Mouse (Mus musculus): Measurements from ENCODE around the gene N4bp2. TPM values are rescaled to one million over a fixed set of nuclear protein-coding genes. Genes with fewer than 3 reads are reported as not detected.

The N4bp2 gene
- polyA plus RNA-seq, 2 experiments: 6.5 to 12.2 TPM

DNA sequence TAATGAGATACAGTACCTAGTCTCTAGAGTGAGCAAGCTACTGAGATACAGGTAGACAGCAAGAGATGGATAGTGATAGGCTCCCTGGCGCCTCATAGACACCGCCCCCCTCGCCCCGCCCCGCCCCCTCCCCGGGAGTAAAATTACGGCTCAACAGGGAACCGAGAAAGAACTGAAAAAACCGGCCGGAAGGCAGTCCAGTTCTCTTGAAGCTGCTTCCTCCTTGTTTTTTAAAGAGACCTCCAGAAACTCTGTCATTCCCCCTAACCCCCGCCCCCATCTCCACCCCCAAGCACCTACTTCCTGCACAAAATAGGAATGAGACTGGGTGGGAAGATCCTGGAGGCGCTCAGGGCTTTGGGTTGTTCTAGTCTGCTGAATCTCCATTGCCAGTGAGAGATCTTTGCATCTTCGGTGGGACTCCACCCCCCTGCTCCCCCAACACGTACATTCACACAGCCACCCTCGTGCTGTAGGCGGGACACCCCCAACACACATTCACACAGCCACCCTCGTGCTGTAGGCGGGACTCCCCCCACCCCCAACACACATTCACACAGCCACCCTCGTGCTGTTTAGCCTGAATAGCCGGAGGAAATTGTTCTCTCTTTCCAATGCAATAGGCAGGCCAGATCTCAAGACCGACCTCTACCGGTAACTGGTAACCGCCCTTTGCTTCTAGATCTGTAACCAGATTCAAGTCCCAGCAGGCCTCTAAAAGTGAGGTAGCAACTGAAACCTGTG, 38.8 kb upstream of the N4bp2 start:
- no peaks in the 10 kb centered on the region for H3K36me3 ChIP-seq (replicated peaks; ENCODE audit: control insufficient read depth, insufficient read depth, low read depth)
- no peak for TF ChIP-seq EP300 (IDR thresholded peaks at IDR 0.05; ENCODE audit: low read depth)
- TF ChIP-seq CTCF (IDR thresholded peaks at IDR 0.05; ENCODE audit: low read depth): peak; percentile 63
- WGBS (ENCODE audit: insufficient replicate concordance): 1% methylated on average over 23 of the region's 23 CpGs
- peak overlapping the region; percentile 81 for H3K27ac ChIP-seq
- no peaks in the 10 kb centered on the region for H3K9me3 ChIP-seq (ENCODE audit: control insufficient read depth, low read length)
- peak overlapping the region; percentile 47 to 53 for H3K4me3 ChIP-seq (ENCODE audit: insufficient read depth in 1 of 2, low read depth in 2 of 2, low read length in 2 of 2)
- ATAC-seq (ENCODE audit: insufficient read depth) (peak; percentile 79), DNase-seq (ENCODE audit: low read depth in 3 of 3, low spot score in 3 of 3) (peak; percentile 55 to 70 (median 56))
- H3K4me1 ChIP-seq (replicated peaks; ENCODE audit: control insufficient read depth in 2 of 2, insufficient read depth in 2 of 2, low read length in 1 of 2): peaks cover 7 to 28% of the 10 kb centered on the region in 2 experiments
- H3K4me2 ChIP-seq (ENCODE audit: low read depth): peak overlapping the region; percentile 77
- no peaks in the 10 kb centered on the region for H3K27me3 ChIP-seq (ENCODE audit: control insufficient read depth, insufficient read depth, low read length)
- H3K9ac ChIP-seq (replicated peaks): peak overlapping the region; percentile 69

DNA sequence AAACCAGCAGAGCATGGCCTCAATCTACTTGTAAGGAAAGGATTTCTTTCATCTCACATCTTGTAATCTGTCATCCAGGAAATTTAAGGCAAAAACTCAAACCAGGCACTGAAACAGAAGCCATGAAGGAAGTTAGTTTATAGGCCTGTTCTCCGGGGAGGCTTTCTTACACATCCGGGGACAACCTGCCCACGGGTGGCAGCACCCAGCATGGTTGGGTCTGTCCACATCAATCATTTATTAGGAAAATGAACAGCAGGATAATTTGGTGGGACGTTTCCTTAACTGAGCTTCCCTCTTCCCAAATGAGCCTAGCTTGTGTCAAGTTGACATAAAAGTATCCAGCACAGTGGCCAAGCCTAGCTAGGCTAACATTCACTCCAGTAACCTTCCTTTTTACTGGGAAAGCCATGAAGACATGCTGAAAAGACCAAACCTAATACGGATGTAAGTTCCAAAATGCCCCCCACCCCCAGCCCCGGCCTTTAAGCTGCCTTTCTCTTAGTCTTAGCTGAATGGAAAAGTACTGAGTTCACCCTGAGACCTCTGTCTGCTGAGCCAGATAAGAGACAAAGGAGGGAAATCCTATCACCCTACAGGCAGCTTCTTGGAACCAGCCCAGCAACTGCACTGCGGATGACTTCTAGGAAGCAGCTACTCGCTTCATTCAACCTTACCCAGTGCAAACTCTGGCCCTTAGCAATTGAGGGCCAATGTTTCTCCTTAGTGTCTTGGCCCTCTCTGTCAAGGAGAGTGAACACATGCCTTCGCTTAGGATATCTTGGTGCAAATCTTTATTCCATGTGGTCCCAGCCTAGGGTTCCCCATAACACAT, 31.9 kb upstream of the N4bp2 start:
- H3K4me1 ChIP-seq (replicated peaks; ENCODE audit: control insufficient read depth in 2 of 2, insufficient read depth in 2 of 2, low read length in 1 of 2): peaks cover 19 to 39% of the 10 kb centered on the region in 2 experiments
- peak overlapping the region; percentile 86 for H3K27ac ChIP-seq
- H3K4me3 ChIP-seq (ENCODE audit: insufficient read depth in 1 of 2, low read depth in 2 of 2, low read length in 2 of 2): no peak overlapping the region; a peak in 1 of 4 replicates
- ATAC-seq (ENCODE audit: insufficient read depth): peak; percentile 99
- WGBS (ENCODE audit: insufficient replicate concordance): 8% methylated on average over 9 of the region's 9 CpGs
- H3K9ac ChIP-seq (replicated peaks): peak overlapping the region; percentile 52
- peak; percentile 86 to 90 (median 87) for DNase-seq (ENCODE audit: low read depth in 3 of 3, low spot score in 3 of 3)
- peak; percentile 89 for TF ChIP-seq EP300 (IDR thresholded peaks at IDR 0.05; ENCODE audit: low read depth)
- 0 out of 2 replicates have a peak, but pooled peaks have one; percentile 6 for TF ChIP-seq CTCF (IDR thresholded peaks at IDR 0.05; ENCODE audit: low read depth)
- no peaks in the 10 kb centered on the region for H3K9me3 ChIP-seq (ENCODE audit: control insufficient read depth, low read length)
- H3K4me2 ChIP-seq (ENCODE audit: low read depth): peak overlapping the region; percentile 60
- no peaks in the 10 kb centered on the region for H3K27me3 ChIP-seq (ENCODE audit: control insufficient read depth, insufficient read depth, low read length)
- no peaks in the 10 kb centered on the region for H3K36me3 ChIP-seq (replicated peaks; ENCODE audit: control insufficient read depth, insufficient read depth, low read depth)

DNA sequence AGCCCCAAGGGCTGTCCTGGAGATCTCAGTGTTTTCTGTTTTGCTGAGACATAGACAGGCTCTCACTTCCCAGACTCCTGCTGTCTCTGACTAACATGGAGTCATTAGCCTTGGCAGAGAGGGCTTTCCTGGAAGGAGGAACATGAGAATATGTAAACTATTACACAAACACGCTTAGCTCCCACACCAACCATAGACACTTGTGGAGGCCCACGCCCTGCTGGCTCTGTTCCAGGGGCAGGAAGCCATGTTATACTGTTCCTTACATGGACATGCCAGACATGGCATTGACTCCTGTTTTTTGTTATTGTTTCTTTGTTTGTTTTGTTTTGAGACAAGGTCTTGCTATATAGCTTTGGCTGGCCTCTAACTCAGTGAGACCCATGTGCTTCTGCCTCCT, 27.7 kb upstream of the N4bp2 start:
- Histone ChIP-seq H3K27me3 (ENCODE audit: control insufficient read depth, insufficient read depth, low read length) (no peaks in the 10 kb centered on the region), H3K27ac (no peak overlapping the region), H3K36me3 (replicated peaks; ENCODE audit: control insufficient read depth, insufficient read depth, low read depth) (no peaks in the 10 kb centered on the region), H3K4me3 (ENCODE audit: insufficient read depth in 1 of 2, low read depth in 2 of 2, low read length in 2 of 2) (no peak overlapping the region), H3K9ac (replicated peaks) (no peak overlapping the region), H3K4me2 (ENCODE audit: low read depth) (no peak overlapping the region), H3K9me3 (ENCODE audit: control insufficient read depth, low read length) (no peaks in the 10 kb centered on the region), H3K4me1 (replicated peaks; ENCODE audit: control insufficient read depth in 2 of 2, insufficient read depth in 2 of 2, low read length in 1 of 2) (peaks cover 19 to 29% of the 10 kb centered on the region in 2 experiments)
- ATAC-seq (ENCODE audit: insufficient read depth) (no peak), DNase-seq (ENCODE audit: low read depth in 3 of 3, low spot score in 3 of 3) (no peak)
- TF ChIP-seq CTCF (IDR thresholded peaks at IDR 0.05; ENCODE audit: low read depth) (no peak), EP300 (IDR thresholded peaks at IDR 0.05; ENCODE audit: low read depth) (no peak)
- WGBS (ENCODE audit: insufficient replicate concordance): 72% methylated on average over 2 of the region's 2 CpGs

- Histone ChIP-seq H3K27me3 (ENCODE audit: control insufficient read depth, insufficient read depth, low read length) (no peaks in the 10 kb centered on the region), H3K4me2 (ENCODE audit: low read depth) (no peak overlapping the region), H3K4me1 (replicated peaks; ENCODE audit: control insufficient read depth in 2 of 2, insufficient read depth in 2 of 2, low read length in 1 of 2) (peaks cover 0 to 7% of the 10 kb centered on the region in 2 experiments; a peak in 2 of 4 replicates), H3K9me3 (ENCODE audit: control insufficient read depth, low read length) (no peaks in the 10 kb centered on the region), H3K36me3 (replicated peaks; ENCODE audit: control insufficient read depth, insufficient read depth, low read depth) (no peaks in the 10 kb centered on the region), H3K9ac (replicated peaks) (no peak overlapping the region), H3K4me3 (ENCODE audit: insufficient read depth in 1 of 2, low read depth in 2 of 2, low read length in 2 of 2) (no peak overlapping the region), H3K27ac (no peak overlapping the region)
- TF ChIP-seq EP300 (IDR thresholded peaks at IDR 0.05; ENCODE audit: low read depth) (no peak), CTCF (IDR thresholded peaks at IDR 0.05; ENCODE audit: low read depth) (no peak)
- 51% methylated on average over 3 of the region's 3 CpGs for WGBS (ENCODE audit: insufficient replicate concordance)
- ATAC-seq (ENCODE audit: insufficient read depth) (no peak), DNase-seq (ENCODE audit: low read depth in 3 of 3, low spot score in 3 of 3) (no peak)
These were observed 24.0 kb upstream of the N4bp2 start for GRCm38 (mm10) chr5:65739366-65739765.

DNA sequence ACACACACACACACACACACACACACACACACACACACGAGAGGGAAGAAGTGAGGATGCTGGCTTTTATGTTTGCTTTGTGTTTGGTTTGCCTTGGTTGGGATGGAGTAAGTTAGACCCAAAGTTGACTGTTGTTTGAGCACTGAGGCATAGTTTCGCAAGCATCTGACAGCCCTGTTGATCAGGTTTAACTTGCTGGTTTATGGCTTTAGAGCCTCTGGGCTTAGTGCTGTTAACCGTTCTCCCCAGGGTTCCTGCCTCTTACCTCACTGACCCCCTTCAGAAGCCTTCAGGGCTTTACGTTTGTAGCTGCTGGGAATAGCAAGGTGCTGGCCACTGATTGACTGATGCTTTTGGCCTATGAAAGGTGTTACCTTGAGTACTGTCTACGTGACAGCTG, 16.4 kb upstream of the N4bp2 start:
- no peaks in the 10 kb centered on the region for H3K9me3 ChIP-seq (ENCODE audit: control insufficient read depth, low read length)
- H3K27me3 ChIP-seq (ENCODE audit: control insufficient read depth, insufficient read depth, low read length): no peaks in the 10 kb centered on the region
- no peak overlapping the region for H3K4me3 ChIP-seq (ENCODE audit: insufficient read depth in 1 of 2, low read depth in 2 of 2, low read length in 2 of 2)
- H3K9ac ChIP-seq (replicated peaks): no peak overlapping the region
- TF ChIP-seq EP300 (IDR thresholded peaks at IDR 0.05; ENCODE audit: low read depth): no peak
- TF ChIP-seq CTCF (IDR thresholded peaks at IDR 0.05; ENCODE audit: low read depth): no peak
- 65% methylated on average over 5 of the region's 5 CpGs for WGBS (ENCODE audit: insufficient replicate concordance)
- H3K4me1 ChIP-seq (replicated peaks; ENCODE audit: control insufficient read depth in 2 of 2, insufficient read depth in 2 of 2, low read length in 1 of 2): peaks cover 0 to 3% of the 10 kb centered on the region in 2 experiments; a peak in 1 of 4 replicates
- DNase-seq (ENCODE audit: low read depth in 3 of 3, low spot score in 3 of 3): no peak
- ATAC-seq (ENCODE audit: insufficient read depth): no peak
- H3K27ac ChIP-seq: no peak overlapping the region
- H3K4me2 ChIP-seq (ENCODE audit: low read depth): no peak overlapping the region
- H3K36me3 ChIP-seq (replicated peaks; ENCODE audit: control insufficient read depth, insufficient read depth, low read depth): no peaks in the 10 kb centered on the region
